Mouse (Mus musculus) bone marrow macrophage, adult 2 months (primary cell): Measurements from ENCODE around the gene Ttn.

Experiments used
- CTCF ChIP-seq: IDR thresholded peaks from 2 replicates; pipeline ENCODE4 v1.5.1; 2012; ENCODE audit warnings: low read depth, mild to moderate bottlenecking, low read length, moderate library complexity
- POLR2A ChIP-seq: IDR thresholded peaks from 2 replicates; pipeline ENCODE4 v1.6.1; 2012; ENCODE audit warnings: mild to moderate bottlenecking, low read depth, low read length, borderline replicate concordance

GRCm38 (mm10) chr2:76885855-76886254 lies 96.5 kb downstream of the Ttn start:
- TF ChIP-seq CTCF (no peak), POLR2A (no peak)
